Mouse (Mus musculus): ENCODE measurements at regions not wholly inside any gene's neighbourhood (a gene's known extent, or its start where the extent isn't known, plus 50 kb on each side); places are given as distances from the start of the nearest gene placed in this dataset.

- no peaks in the 10 kb centered on the region for H3K27me3 ChIP-seq
- no peaks in the 10 kb centered on the region for H3K4me1 ChIP-seq
- H3K36me3 ChIP-seq = no peaks in the 10 kb centered on the region
- H3K9me3 ChIP-seq = no peaks in the 10 kb centered on the region
- H3K27ac ChIP-seq (replicated peaks) = no peak overlapping the region
- 84% methylated on average over 4 of the region's 4 CpGs for WGBS
- no peak for ATAC-seq (replicated peaks)
- H3K4me2 ChIP-seq (replicated peaks) = no peak overlapping the region
- no peak overlapping the region for H3K4me3 ChIP-seq
- H3K9ac ChIP-seq (replicated peaks) = no peak overlapping the region
These were observed 234.9 kb upstream of the Klf4 start for GRCm38 (mm10) chr4:55767133-55767532.

- Histone ChIP-seq H3K27me3 (no peaks in the 10 kb centered on the region), H3K4me3 (no peak overlapping the region), H3K36me3 (no peaks in the 10 kb centered on the region), H3K4me2 (replicated peaks) (no peak overlapping the region), H3K9me3 (no peaks in the 10 kb centered on the region), H3K4me1 (no peaks in the 10 kb centered on the region), H3K27ac (replicated peaks) (no peak overlapping the region), H3K9ac (replicated peaks) (no peak overlapping the region)
- ATAC-seq (replicated peaks) = no peak
- WGBS = 65% methylated on average over 2 of the region's 2 CpGs
These were observed 233.5 kb upstream of the Klf4 start for GRCm38 (mm10) chr4:55765780-55766179.

- no peak overlapping the region for H3K4me3 ChIP-seq
- no peak overlapping the region for H3K27ac ChIP-seq (replicated peaks)
- 86% methylated on average over 6 of the region's 6 CpGs for WGBS
These were observed 230.8 kb upstream of the Klf4 start for GRCm38 (mm10) chr4:55763112-55763511.

GRCm38 (mm10) chr4:55762389-55762788 is 230.1 kb upstream of the Klf4 start:
- Histone ChIP-seq H3K4me3 (no peak overlapping the region), H3K9ac (replicated peaks) (no peak overlapping the region), H3K27ac (replicated peaks) (no peak overlapping the region), H3K4me2 (replicated peaks) (no peak overlapping the region), H3K4me1 (no peaks in the 10 kb centered on the region), H3K27me3 (no peaks in the 10 kb centered on the region), H3K9me3 (no peaks in the 10 kb centered on the region), H3K36me3 (no peaks in the 10 kb centered on the region)
- no peak for ATAC-seq (replicated peaks)
- 92% methylated on average over 4 of the region's 4 CpGs for WGBS

More at GRCm38 (mm10) chr4:55763112-55763511, 230.8 kb upstream of the Klf4 start:
- ATAC-seq (replicated peaks) = no peak
- H3K9ac ChIP-seq (replicated peaks) = no peak overlapping the region
- no peak overlapping the region for H3K4me2 ChIP-seq (replicated peaks)
- H3K36me3 ChIP-seq = no peaks in the 10 kb centered on the region
- H3K9me3 ChIP-seq = no peaks in the 10 kb centered on the region
- no peaks in the 10 kb centered on the region for H3K4me1 ChIP-seq
- H3K27me3 ChIP-seq = no peaks in the 10 kb centered on the region

- Histone ChIP-seq H3K36me3 (no peaks in the 10 kb centered on the region), H3K27ac (replicated peaks) (no peak overlapping the region), H3K4me3 (no peak overlapping the region), H3K4me2 (replicated peaks) (no peak overlapping the region), H3K9me3 (no peaks in the 10 kb centered on the region), H3K9ac (replicated peaks) (no peak overlapping the region), H3K4me1 (no peaks in the 10 kb centered on the region), H3K27me3 (no peaks in the 10 kb centered on the region)
- no peak for ATAC-seq (replicated peaks)
- 51% methylated on average over 15 of the region's 15 CpGs for WGBS
These were observed 225.1 kb upstream of the Klf4 start for GRCm38 (mm10) chr4:55757148-55757927.

GRCm38 (mm10) chr4:55749949-55750600 is 217.8 kb upstream of the Klf4 start:
- Histone ChIP-seq H3K9ac (replicated peaks) (no peak overlapping the region), H3K4me1 (no peaks in the 10 kb centered on the region), H3K4me3 (no peak overlapping the region), H3K27ac (replicated peaks) (no peak overlapping the region), H3K27me3 (no peaks in the 10 kb centered on the region), H3K4me2 (replicated peaks) (no peak overlapping the region), H3K9me3 (no peaks in the 10 kb centered on the region), H3K36me3 (no peaks in the 10 kb centered on the region)
- 73% methylated on average over 20 of the region's 20 CpGs for WGBS
- no peak for ATAC-seq (replicated peaks)

- no peaks in the 10 kb centered on the region for H3K9me3 ChIP-seq
- no peak overlapping the region for H3K4me2 ChIP-seq (replicated peaks)
- no peak overlapping the region for H3K9ac ChIP-seq (replicated peaks)
- ATAC-seq (replicated peaks) = no peak
- H3K36me3 ChIP-seq = no peaks in the 10 kb centered on the region
- 95% methylated on average over 8 of the region's 8 CpGs for WGBS
- peaks cover 3% of the 10 kb centered on the region for H3K4me1 ChIP-seq
- no peak overlapping the region for H3K27ac ChIP-seq (replicated peaks)
- no peaks in the 10 kb centered on the region for H3K27me3 ChIP-seq
- no peak overlapping the region for H3K4me3 ChIP-seq
These were observed 209.1 kb upstream of the Klf4 start for GRCm38 (mm10) chr4:55741355-55741754.

- Histone ChIP-seq H3K27me3 (no peaks in the 10 kb centered on the region), H3K4me1 (peaks cover 3% of the 10 kb centered on the region), H3K4me3 (no peak overlapping the region), H3K9ac (replicated peaks) (no peak overlapping the region), H3K36me3 (no peaks in the 10 kb centered on the region), H3K4me2 (replicated peaks) (no peak overlapping the region), H3K27ac (replicated peaks) (no peak overlapping the region), H3K9me3 (no peaks in the 10 kb centered on the region)
- no peak; the same call in 1 of the 2 replicates for ATAC-seq (replicated peaks)
- 69% methylated on average over 15 of the region's 15 CpGs for WGBS
These were observed 207.8 kb upstream of the Klf4 start for GRCm38 (mm10) chr4:55740062-55740461.

- Histone ChIP-seq H3K9me3 (no peaks in the 10 kb centered on the region), H3K4me3 (no peak overlapping the region), H3K27me3 (no peaks in the 10 kb centered on the region), H3K4me1 (peaks cover 3% of the 10 kb centered on the region), H3K27ac (replicated peaks) (no peak overlapping the region), H3K9ac (replicated peaks) (no peak overlapping the region), H3K4me2 (replicated peaks) (no peak overlapping the region), H3K36me3 (no peaks in the 10 kb centered on the region)
- no peak for ATAC-seq (replicated peaks)
- 90% methylated on average over 1 of the region's 1 CpGs for WGBS
These were observed 206.4 kb upstream of the Klf4 start for GRCm38 (mm10) chr4:55738714-55739113.

- 55% methylated on average over 3 of the region's 3 CpGs for WGBS
- Histone ChIP-seq H3K9me3 (no peaks in the 10 kb centered on the region), H3K27me3 (no peaks in the 10 kb centered on the region), H3K4me3 (no peak overlapping the region), H3K9ac (replicated peaks) (no peak overlapping the region), H3K36me3 (no peaks in the 10 kb centered on the region), H3K27ac (replicated peaks) (no peak overlapping the region), H3K4me2 (replicated peaks) (no peak overlapping the region), H3K4me1 (peaks cover 8% of the 10 kb centered on the region)
- no peak for ATAC-seq (replicated peaks)
These were observed 203.2 kb upstream of the Klf4 start for GRCm38 (mm10) chr4:55735453-55735852.

GRCm38 (mm10) chr4:55734331-55734730 is 202.1 kb upstream of the Klf4 start:
- no peak overlapping the region for H3K9ac ChIP-seq (replicated peaks)
- H3K9me3 ChIP-seq = no peaks in the 10 kb centered on the region
- no peak for ATAC-seq (replicated peaks)
- no peaks in the 10 kb centered on the region for H3K27me3 ChIP-seq
- no peak overlapping the region for H3K4me2 ChIP-seq (replicated peaks)
- H3K4me1 ChIP-seq = peaks cover 5% of the 10 kb centered on the region
- no peak overlapping the region for H3K4me3 ChIP-seq
- WGBS = 84% methylated on average over 1 of the region's 1 CpGs
- no peak overlapping the region for H3K27ac ChIP-seq (replicated peaks)
- no peaks in the 10 kb centered on the region for H3K36me3 ChIP-seq

GRCm38 (mm10) chr4:55733223-55733622 is 201.0 kb upstream of the Klf4 start:
- Histone ChIP-seq H3K27me3 (no peaks in the 10 kb centered on the region), H3K9me3 (no peaks in the 10 kb centered on the region), H3K4me2 (replicated peaks) (no peak overlapping the region), H3K4me1 (peaks cover 5% of the 10 kb centered on the region), H3K4me3 (no peak overlapping the region), H3K27ac (replicated peaks) (no peak overlapping the region), H3K9ac (replicated peaks) (no peak overlapping the region), H3K36me3 (no peaks in the 10 kb centered on the region)
- 78% methylated on average over 4 of the region's 4 CpGs for WGBS
- ATAC-seq (replicated peaks) = no peak
